Mouse (Mus musculus): ENCODE measurements around the gene Ubl4b. TPM values are rescaled to one million over a fixed set of nuclear protein-coding genes. Genes with fewer than 3 reads are reported as not detected.

Gene Ubl4b
- polyA plus RNA-seq, 2 experiments = not detected

GRCm38 (mm10) chr3:107505464-107506367 is 49.2 kb downstream of the Ubl4b start:
- Histone ChIP-seq H3K36me3 (replicated peaks; ENCODE audit: control insufficient read depth, insufficient read depth, low read depth) (no peaks in the 10 kb centered on the region), H3K9ac (replicated peaks) (no peak overlapping the region), H3K4me1 (replicated peaks; ENCODE audit: control insufficient read depth in 2 of 2, insufficient read depth in 2 of 2, low read length in 1 of 2) (no peaks in the 10 kb centered on the region), H3K9me3 (ENCODE audit: control insufficient read depth, low read length) (no peaks in the 10 kb centered on the region), H3K4me2 (ENCODE audit: low read depth) (no peak overlapping the region), H3K27me3 (ENCODE audit: control insufficient read depth, insufficient read depth, low read length) (no peaks in the 10 kb centered on the region), H3K4me3 (ENCODE audit: insufficient read depth in 1 of 2, low read depth in 2 of 2, low read length in 2 of 2) (no peak overlapping the region), H3K27ac (no peak overlapping the region)
- 66% methylated on average over 4 of the region's 4 CpGs for WGBS (ENCODE audit: insufficient replicate concordance)
- TF ChIP-seq EP300 (IDR thresholded peaks at IDR 0.05; ENCODE audit: low read depth) (no peak), CTCF (IDR thresholded peaks at IDR 0.05; ENCODE audit: low read depth) (no peak)
- DNase-seq (ENCODE audit: low read depth in 3 of 3, low spot score in 3 of 3) = no peak
- no peak for ATAC-seq (ENCODE audit: insufficient read depth)

DNA sequence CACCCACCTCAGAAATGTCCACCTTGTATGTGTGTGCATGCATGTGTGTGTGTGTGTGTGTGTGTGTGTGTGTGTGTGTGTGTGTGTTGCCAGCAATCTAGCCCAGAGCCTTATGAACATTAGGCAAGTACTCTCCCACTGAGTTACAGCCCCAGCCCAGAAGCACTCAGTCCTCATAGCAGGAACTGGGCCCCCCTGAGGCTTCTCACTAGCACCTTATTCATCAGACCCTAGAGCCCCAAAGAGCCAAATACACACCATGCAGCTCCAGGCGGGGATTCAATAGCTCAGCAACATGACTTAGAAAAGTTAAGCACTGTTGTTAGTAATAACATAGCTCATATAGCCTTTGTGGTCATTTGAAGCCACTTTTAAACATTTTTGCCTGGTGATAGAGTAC is 50.3 kb downstream of the Ubl4b start:
- Histone ChIP-seq H3K9ac (replicated peaks) (no peak overlapping the region), H3K9me3 (ENCODE audit: control insufficient read depth, low read length) (no peaks in the 10 kb centered on the region), H3K27me3 (ENCODE audit: control insufficient read depth, insufficient read depth, low read length) (no peaks in the 10 kb centered on the region), H3K4me2 (ENCODE audit: low read depth) (no peak overlapping the region), H3K4me1 (replicated peaks; ENCODE audit: control insufficient read depth in 2 of 2, insufficient read depth in 2 of 2, low read length in 1 of 2) (no peaks in the 10 kb centered on the region), H3K4me3 (ENCODE audit: insufficient read depth in 1 of 2, low read depth in 2 of 2, low read length in 2 of 2) (no peak overlapping the region), H3K27ac (no peak overlapping the region), H3K36me3 (replicated peaks; ENCODE audit: control insufficient read depth, insufficient read depth, low read depth) (no peaks in the 10 kb centered on the region)
- DNase-seq (ENCODE audit: low read depth in 3 of 3, low spot score in 3 of 3) (no peak), ATAC-seq (ENCODE audit: insufficient read depth) (no peak)
- TF ChIP-seq CTCF (IDR thresholded peaks at IDR 0.05; ENCODE audit: low read depth) (no peak), EP300 (IDR thresholded peaks at IDR 0.05; ENCODE audit: low read depth) (no peak)
- WGBS (ENCODE audit: insufficient replicate concordance) = 19% methylated on average over 1 of the region's 1 CpGs

DNA sequence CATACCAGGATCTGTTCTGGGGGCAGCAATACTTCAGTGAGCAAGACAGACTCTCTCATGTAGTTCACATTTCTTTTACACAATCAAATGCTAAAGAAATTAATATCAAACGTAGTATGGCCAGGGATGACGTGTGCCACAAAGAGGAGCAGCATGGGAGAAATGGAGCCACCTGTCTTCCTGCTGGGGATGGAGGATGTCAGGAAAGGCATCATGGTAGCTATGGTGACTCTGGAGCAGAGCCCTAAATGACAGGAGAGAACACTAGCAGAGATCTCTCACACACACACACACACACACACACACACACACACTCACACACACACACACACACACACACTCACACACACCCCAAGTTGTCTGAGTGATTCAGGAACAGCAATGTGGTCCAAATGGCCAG is 51.2 kb downstream of the Ubl4b start:
- Histone ChIP-seq H3K27ac (no peak overlapping the region), H3K4me3 (ENCODE audit: insufficient read depth in 1 of 2, low read depth in 2 of 2, low read length in 2 of 2) (no peak overlapping the region), H3K36me3 (replicated peaks; ENCODE audit: control insufficient read depth, insufficient read depth, low read depth) (no peaks in the 10 kb centered on the region), H3K4me2 (ENCODE audit: low read depth) (no peak overlapping the region), H3K4me1 (replicated peaks; ENCODE audit: control insufficient read depth in 2 of 2, insufficient read depth in 2 of 2, low read length in 1 of 2) (no peaks in the 10 kb centered on the region), H3K27me3 (ENCODE audit: control insufficient read depth, insufficient read depth, low read length) (no peaks in the 10 kb centered on the region), H3K9ac (replicated peaks) (no peak overlapping the region), H3K9me3 (ENCODE audit: control insufficient read depth, low read length) (no peaks in the 10 kb centered on the region)
- ATAC-seq (ENCODE audit: insufficient read depth) (no peak), DNase-seq (ENCODE audit: low read depth in 3 of 3, low spot score in 3 of 3) (no peak)
- WGBS (ENCODE audit: insufficient replicate concordance) = 59% methylated on average over 2 of the region's 2 CpGs
- TF ChIP-seq CTCF (IDR thresholded peaks at IDR 0.05; ENCODE audit: low read depth) (no peak), EP300 (IDR thresholded peaks at IDR 0.05; ENCODE audit: low read depth) (no peak)

Other genes with a start within 250 kb of the Ubl4b start
- 3.4 and 4.8 TPM in 2 replicates for gene Rbm15, start 221.4 kb downstream of the Ubl4b start, polyA plus RNA-seq (2012; rRNA removed)
- gene Rbm15, start 221.4 kb downstream of the Ubl4b start, polyA plus RNA-seq (2014; fragmentation: Nextera tagmentation; extraction: Ambion mirVana) = 8.7 and 9.0 TPM in 2 replicates
- gene Kcnc4, start 95.5 kb downstream of the Ubl4b start, polyA plus RNA-seq (2012; rRNA removed) = 0.01 TPM in 1 of 2 replicates, not detected in the other
- gene Kcnc4, start 95.5 kb downstream of the Ubl4b start, polyA plus RNA-seq (2014; fragmentation: Nextera tagmentation; extraction: Ambion mirVana) = not detected in 2 replicates
- 0.12 and 0.15 TPM in 2 replicates for gene Slc6a17, start 37.1 kb downstream of the Ubl4b start, polyA plus RNA-seq (2012; rRNA removed)
- gene Slc6a17, start 37.1 kb downstream of the Ubl4b start, polyA plus RNA-seq (2014; fragmentation: Nextera tagmentation; extraction: Ambion mirVana) = 0.11 TPM in 1 of 2 replicates, not detected in the other
- not detected in 2 replicates for gene Alx3, start 40.0 kb upstream of the Ubl4b start, polyA plus RNA-seq (2012; rRNA removed)
- gene Alx3, start 40.0 kb upstream of the Ubl4b start, polyA plus RNA-seq (2014; fragmentation: Nextera tagmentation; extraction: Ambion mirVana) = not detected in 2 replicates
- not detected in 2 replicates for gene Gm10961, start 76.2 kb upstream of the Ubl4b start, polyA plus RNA-seq (2012; rRNA removed)
- not detected in 2 replicates for gene Gm10961, start 76.2 kb upstream of the Ubl4b start, polyA plus RNA-seq (2014; fragmentation: Nextera tagmentation; extraction: Ambion mirVana)
- 9.1 and 9.9 TPM in 2 replicates for gene Strip1, start 76.6 kb upstream of the Ubl4b start, polyA plus RNA-seq (2012; rRNA removed)
- 9.0 and 10.7 TPM in 2 replicates for gene Strip1, start 76.6 kb upstream of the Ubl4b start, polyA plus RNA-seq (2014; fragmentation: Nextera tagmentation; extraction: Ambion mirVana)
- 22.9 and 30.1 TPM in 2 replicates for gene Ahcyl1, start 141.5 kb upstream of the Ubl4b start, polyA plus RNA-seq (2012; rRNA removed)
- gene Ahcyl1, start 141.5 kb upstream of the Ubl4b start, polyA plus RNA-seq (2014; fragmentation: Nextera tagmentation; extraction: Ambion mirVana) = 28.6 and 29.8 TPM in 2 replicates
- 3.7 and 4.4 TPM in 2 replicates for gene Csf1, start 205.4 kb upstream of the Ubl4b start, polyA plus RNA-seq (2012; rRNA removed)
- gene Csf1, start 205.4 kb upstream of the Ubl4b start, polyA plus RNA-seq (2014; fragmentation: Nextera tagmentation; extraction: Ambion mirVana) = 5.9 and 6.1 TPM in 2 replicates

Measured in liver, embryonic 14.5 days (tissue).